Mouse (Mus musculus) right cerebral cortex, postnatal 14 days (tissue): ENCODE data around the gene Ilkap.

Experiments
- DNase-seq: peaks from one replicate; pipeline ENCODE4 v3.0.0; 2022

Gene Ilkap

GRCm38 (mm10) chr1:91398260-91399062, at the start of gene Ilkap:
Gene Ilkap (minus strand): TSS chr1:91398815.
- peak; percentile 78 for DNase-seq

GRCm38 (mm10) chr1:91446511-91446910, 47.9 kb upstream of the Ilkap start:
- peak; percentile 1 for DNase-seq

GRCm38 (mm10) chr1:91446060-91446459, 47.4 kb upstream of the Ilkap start:
- peak; percentile 11 for DNase-seq

GRCm38 (mm10) chr1:91444841-91445830, 46.5 kb upstream of the Ilkap start:
- no peak for DNase-seq

GRCm38 (mm10) chr1:91442350-91442990, 43.9 kb upstream of the Ilkap start:
- DNase-seq, result no peak

GRCm38 (mm10) chr1:91441855-91442254, 43.2 kb upstream of the Ilkap start:
- DNase-seq, result no peak

GRCm38 (mm10) chr1:91439776-91440175, 41.2 kb upstream of the Ilkap start:
- no peak for DNase-seq

GRCm38 (mm10) chr1:91437573-91437972, 39.0 kb upstream of the Ilkap start:
- DNase-seq, result no peak

- DNase-seq, result no peak
Observed at GRCm38 (mm10) chr1:91437083-91437400, 38.4 kb upstream of the Ilkap start.

- DNase-seq, result no peak
Observed at GRCm38 (mm10) chr1:91436380-91437082, 37.9 kb upstream of the Ilkap start.

GRCm38 (mm10) chr1:91435606-91436130, 37.1 kb upstream of the Ilkap start:
- no peak for DNase-seq

GRCm38 (mm10) chr1:91434905-91435304, 36.3 kb upstream of the Ilkap start:
- no peak for DNase-seq

GRCm38 (mm10) chr1:91430761-91431160, 32.1 kb upstream of the Ilkap start:
- no peak for DNase-seq

- DNase-seq, result no peak
Observed at GRCm38 (mm10) chr1:91429212-91429611, 30.6 kb upstream of the Ilkap start.

- DNase-seq, result peak; percentile 89
Observed at GRCm38 (mm10) chr1:91428614-91429013, 30.0 kb upstream of the Ilkap start.

- DNase-seq, result no peak
Observed at GRCm38 (mm10) chr1:91426397-91426796, 27.8 kb upstream of the Ilkap start.

GRCm38 (mm10) chr1:91420601-91421065, 22.0 kb upstream of the Ilkap start:
- no peak for DNase-seq

- no peak for DNase-seq
Observed at GRCm38 (mm10) chr1:91419862-91420600, 21.4 kb upstream of the Ilkap start.

- DNase-seq, result no peak
Observed at GRCm38 (mm10) chr1:91417991-91418390, 19.4 kb upstream of the Ilkap start.

- DNase-seq, result no peak
Observed at GRCm38 (mm10) chr1:91415311-91415710, 16.7 kb upstream of the Ilkap start.

GRCm38 (mm10) chr1:91414903-91415302, 16.3 kb upstream of the Ilkap start:
- no peak for DNase-seq
